Mouse (Mus musculus): Measurements from ENCODE around the gene Olfr1344.

DNA sequence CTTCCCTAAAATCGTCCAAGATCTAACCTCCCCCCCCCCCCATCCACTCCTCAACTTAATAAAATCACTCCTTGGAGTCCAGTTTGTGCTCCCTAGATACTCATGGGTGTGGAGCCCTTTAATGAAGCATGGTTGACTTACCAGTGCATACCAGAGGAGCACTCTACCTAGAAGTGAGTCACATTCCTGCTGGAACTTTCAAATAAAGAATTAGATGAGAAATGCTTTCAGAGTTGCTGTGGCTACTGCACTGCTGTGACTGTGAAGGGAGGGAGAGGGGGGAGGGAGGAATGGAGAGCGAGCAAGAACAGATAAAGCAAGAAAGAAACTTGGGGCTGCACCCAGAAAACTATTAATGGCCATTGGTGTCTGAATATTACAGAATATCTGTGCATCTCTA, 2.7 kb downstream of the Olfr1344 start:
- TF ChIP-seq CTCF (IDR thresholded peaks at IDR 0.05; ENCODE audit: borderline replicate concordance, insufficient read depth, low read depth, low read length) = no peak
- TF ChIP-seq POLR2A (IDR thresholded peaks at IDR 0.05; ENCODE audit: borderline replicate concordance, insufficient read depth, low read length) = no peak
